Mouse (Mus musculus) C2C12 (cell line): Measurements from ENCODE around the gene Acvrl1.

ENCODE experiments used
- CTCF ChIP-seq: IDR thresholded peaks from one replicate; pipeline ENCODE4 v1.5.1; 2011; ENCODE audit not compliant: control insufficient read depth, insufficient read depth, insufficient read length
- MAX ChIP-seq: IDR thresholded peaks from one replicate; pipeline ENCODE4 v1.6.1; 2011; ENCODE audit warnings: mild to moderate bottlenecking, control low read depth

GRCm38 (mm10) chr15:101143494-101143893, 15.2 kb downstream of the Acvrl1 start:
- TF ChIP-seq CTCF (no peak), MAX (no peak)
